Mouse (Mus musculus) midbrain, embryonic 10.5 days (tissue): ENCODE data around the gene Zkscan16. TPM values are rescaled to one million over a fixed set of nuclear protein-coding genes. Genes with fewer than 3 reads are reported as not detected.
A peak's percentile ranks its signal among the peaks of the same experiment; 100 is the strongest.

Experiments used
- DNase-seq: peaks from one replicate; pipeline ENCODE4 v3.0.0-alpha.2; 2017; ENCODE audit warnings: low spot score
- H3K27ac ChIP-seq: fragments of 300-500 bp; sonication (generic); replicated peaks from 2 replicates; pipeline ENCODE4 v1.5.1; 2016; ENCODE audit warnings: mild to moderate bottlenecking
- H3K27me3 ChIP-seq: fragments of 300-500 bp; sonication (generic); 2 replicates; pipeline ENCODE4 v1.6.1; 2016; ENCODE audit warnings: low read depth, mild to moderate bottlenecking; ENCODE audit not compliant: poor library complexity, severe bottlenecking
- H3K36me3 ChIP-seq: fragments of 300-500 bp; sonication (generic); 2 replicates; pipeline ENCODE4 v1.6.1; 2016; ENCODE audit warnings: mild to moderate bottlenecking, moderate library complexity
- H3K4me1 ChIP-seq: fragments of 300-500 bp; sonication (generic); 2 replicates; pipeline ENCODE4 v1.6.1; 2016
- H3K4me3 ChIP-seq: fragments of 300-500 bp; sonication (generic); 2 replicates; pipeline ENCODE4 v1.5.1; 2016; ENCODE audit warnings: mild to moderate bottlenecking, moderate library complexity
- H3K9me3 ChIP-seq: fragments of 300-500 bp; sonication (generic); replicated peaks from 2 replicates; pipeline ENCODE4 v1.6.1; 2016; ENCODE audit warnings: mild to moderate bottlenecking
- WGBS: fragments of 180-500 bp; shearing (Covaris S2); methylation state at CpG from one replicate; pipeline ENCODE4 v1.1.7; 2016; 5-methylcytosine and 5-hydroxymethylcytosine counted together
- polyA plus RNA-seq: library from polyadenylated mRNA; unstranded; fragments of >200 nt; fragmentation: Nextera tagmentation; extraction: Ambion mirVana; gene quantifications from 2 replicates; pipeline ENCODE4 v1.2.1, GENCODE M21; 2016

The Zkscan16 gene
- polyA plus RNA-seq, 1 experiment from 2014 or later = 0.67 TPM

- H3K27me3 ChIP-seq = peaks cover 15% of the 10 kb centered on the region
- 78% methylated on average over 4 of the region's 4 CpGs for WGBS
- no peak for DNase-seq
- peaks cover 11% of the 10 kb centered on the region for H3K4me1 ChIP-seq
- H3K4me3 ChIP-seq = no peak overlapping the region
- no peaks in the 10 kb centered on the region for H3K9me3 ChIP-seq
- no peaks in the 10 kb centered on the region for H3K36me3 ChIP-seq
- H3K27ac ChIP-seq = no peak overlapping the region
These were observed 5.0 kb downstream of the Zkscan16 start for GRCm38 (mm10) chr4:58948391-58948790.

GRCm38 (mm10) chr4:58952630-58953029 is 9.2 kb downstream of the Zkscan16 start:
- 91% methylated on average over 11 of the region's 11 CpGs for WGBS
- H3K36me3 ChIP-seq = peaks cover 14% of the 10 kb centered on the region

GRCm38 (mm10) chr4:58961719-58962118 is 18.3 kb downstream of the Zkscan16 start:
- H3K27ac ChIP-seq = no peak overlapping the region
- peaks cover 11% of the 10 kb centered on the region for H3K36me3 ChIP-seq
- no peaks in the 10 kb centered on the region for H3K27me3 ChIP-seq
- no peaks in the 10 kb centered on the region for H3K9me3 ChIP-seq
- DNase-seq = no peak
- no peaks in the 10 kb centered on the region for H3K4me1 ChIP-seq
- 94% methylated on average over 15 of the region's 15 CpGs for WGBS
- no peak overlapping the region for H3K4me3 ChIP-seq

More at GRCm38 (mm10) chr4:58952630-58953029, 9.2 kb downstream of the Zkscan16 start:
- no peak overlapping the region for H3K27ac ChIP-seq
- no peaks in the 10 kb centered on the region for H3K9me3 ChIP-seq
- no peaks in the 10 kb centered on the region for H3K4me1 ChIP-seq
- H3K27me3 ChIP-seq = no peaks in the 10 kb centered on the region
- no peak for DNase-seq
- H3K4me3 ChIP-seq = no peak overlapping the region

- no peak for DNase-seq
- H3K27me3 ChIP-seq = no peaks in the 10 kb centered on the region
- H3K9me3 ChIP-seq = no peaks in the 10 kb centered on the region
- no peak overlapping the region for H3K4me3 ChIP-seq
- H3K36me3 ChIP-seq = no peaks in the 10 kb centered on the region
- no peak overlapping the region for H3K27ac ChIP-seq
- no peaks in the 10 kb centered on the region for H3K4me1 ChIP-seq
- 94% methylated on average over 4 of the region's 4 CpGs for WGBS
These were observed 19.8 kb downstream of the Zkscan16 start for GRCm38 (mm10) chr4:58963271-58963670.

- Histone ChIP-seq H3K4me1 (no peaks in the 10 kb centered on the region), H3K36me3 (no peaks in the 10 kb centered on the region), H3K9me3 (no peaks in the 10 kb centered on the region), H3K27me3 (no peaks in the 10 kb centered on the region), H3K27ac (no peak overlapping the region), H3K4me3 (no peak overlapping the region)
- WGBS = 89% methylated on average over 1 of the region's 1 CpGs
- DNase-seq = no peak
These were observed 21.7 kb downstream of the Zkscan16 start for GRCm38 (mm10) chr4:58965136-58965535.

- Histone ChIP-seq H3K9me3 (no peaks in the 10 kb centered on the region), H3K4me1 (no peaks in the 10 kb centered on the region), H3K27me3 (no peaks in the 10 kb centered on the region), H3K27ac (no peak overlapping the region), H3K36me3 (peaks cover 4% of the 10 kb centered on the region; the same call in 1 of the 2 replicates), H3K4me3 (no peak overlapping the region)
- DNase-seq = no peak
- WGBS = 86% methylated on average over 4 of the region's 4 CpGs
These were observed 27.2 kb downstream of the Zkscan16 start for GRCm38 (mm10) chr4:58970678-58971077.

- WGBS = 86% methylated on average over 5 of the region's 5 CpGs
- H3K9me3 ChIP-seq = no peaks in the 10 kb centered on the region
- H3K4me3 ChIP-seq = no peak overlapping the region
- no peaks in the 10 kb centered on the region for H3K4me1 ChIP-seq
- H3K36me3 ChIP-seq = peaks cover 4% of the 10 kb centered on the region; the same call in 1 of the 2 replicates
- DNase-seq = no peak
- H3K27me3 ChIP-seq = no peaks in the 10 kb centered on the region
- H3K27ac ChIP-seq = no peak overlapping the region
These were observed 32.3 kb downstream of the Zkscan16 start for GRCm38 (mm10) chr4:58975711-58976110.

GRCm38 (mm10) chr4:58981421-58981820 is 38.0 kb downstream of the Zkscan16 start:
- Histone ChIP-seq H3K27ac (no peak overlapping the region), H3K36me3 (no peaks in the 10 kb centered on the region), H3K27me3 (no peaks in the 10 kb centered on the region), H3K9me3 (no peaks in the 10 kb centered on the region), H3K4me1 (peaks cover 4% of the 10 kb centered on the region; the same call in 1 of the 2 replicates), H3K4me3 (no peak overlapping the region)
- DNase-seq = no peak
- WGBS = 83% methylated on average over 6 of the region's 6 CpGs

GRCm38 (mm10) chr4:58982806-58983205 is 39.4 kb downstream of the Zkscan16 start:
- no peak for DNase-seq
- no peaks in the 10 kb centered on the region for H3K36me3 ChIP-seq
- peaks cover 15% of the 10 kb centered on the region for H3K4me1 ChIP-seq
- H3K4me3 ChIP-seq = no peak overlapping the region
- H3K9me3 ChIP-seq = no peaks in the 10 kb centered on the region
- H3K27me3 ChIP-seq = peaks cover 1% of the 10 kb centered on the region; the same call in 1 of the 2 replicates
- WGBS = 87% methylated on average over 8 of the region's 8 CpGs
- H3K27ac ChIP-seq = no peak overlapping the region

GRCm38 (mm10) chr4:58985157-58985648 is 41.8 kb downstream of the Zkscan16 start:
- Histone ChIP-seq H3K9me3 (no peaks in the 10 kb centered on the region), H3K4me1 (peaks cover 15% of the 10 kb centered on the region), H3K27ac (no peak overlapping the region), H3K36me3 (no peaks in the 10 kb centered on the region), H3K4me3 (no peak overlapping the region), H3K27me3 (peaks cover 9% of the 10 kb centered on the region)
- 24% methylated on average over 7 of the region's 7 CpGs for WGBS
- peak; percentile 80 for DNase-seq

GRCm38 (mm10) chr4:58986540-58987190 is 43.2 kb downstream of the Zkscan16 start, which contains the start of gene Ptgr1:
Gene Ptgr1 (minus strand): TSS chr4:58987119.
- H3K4me1 ChIP-seq = peaks cover 19% of the 10 kb centered on the region
- no peaks in the 10 kb centered on the region for H3K9me3 ChIP-seq
- 1% methylated on average over 28 of the region's 28 CpGs for WGBS
- H3K27me3 ChIP-seq = peaks cover 9% of the 10 kb centered on the region
- H3K27ac ChIP-seq = peak within 1 kb of the TSS; percentile 77
- H3K4me3 ChIP-seq = peak within 1 kb of the TSS; percentile 67
- peak; percentile 88 for DNase-seq
- no peaks in the 10 kb centered on the region for H3K36me3 ChIP-seq

GRCm38 (mm10) chr4:58989303-58989898 is 46.0 kb downstream of the Zkscan16 start:
- WGBS = 86% methylated on average over 7 of the region's 7 CpGs
- Histone ChIP-seq H3K9me3 (no peaks in the 10 kb centered on the region), H3K4me1 (peaks cover 19% of the 10 kb centered on the region), H3K36me3 (no peaks in the 10 kb centered on the region), H3K27me3 (peaks cover 14% of the 10 kb centered on the region), H3K27ac (no peak overlapping the region), H3K4me3 (no peak overlapping the region)
- DNase-seq = no peak
